Mouse (Mus musculus) spleen, adult 2 months (tissue): ENCODE data around the gene Akap6.

Experiments
- CTCF ChIP-seq: fragments of 200-500 bp; IDR thresholded peaks from 2 replicates; pipeline ENCODE4 v1.5.1; 2011; ENCODE audit warnings: mild to moderate bottlenecking, inconsistent platforms; ENCODE audit not compliant: insufficient read depth, insufficient read length, insufficient replicate concordance; ENCODE audit errors: extremely low read depth
- POLR2A ChIP-seq: fragments of 200-500 bp; IDR thresholded peaks from 2 replicates; pipeline ENCODE4 v1.6.1; 2011; ENCODE audit warnings: low read depth, low read length, inconsistent platforms

DNA sequence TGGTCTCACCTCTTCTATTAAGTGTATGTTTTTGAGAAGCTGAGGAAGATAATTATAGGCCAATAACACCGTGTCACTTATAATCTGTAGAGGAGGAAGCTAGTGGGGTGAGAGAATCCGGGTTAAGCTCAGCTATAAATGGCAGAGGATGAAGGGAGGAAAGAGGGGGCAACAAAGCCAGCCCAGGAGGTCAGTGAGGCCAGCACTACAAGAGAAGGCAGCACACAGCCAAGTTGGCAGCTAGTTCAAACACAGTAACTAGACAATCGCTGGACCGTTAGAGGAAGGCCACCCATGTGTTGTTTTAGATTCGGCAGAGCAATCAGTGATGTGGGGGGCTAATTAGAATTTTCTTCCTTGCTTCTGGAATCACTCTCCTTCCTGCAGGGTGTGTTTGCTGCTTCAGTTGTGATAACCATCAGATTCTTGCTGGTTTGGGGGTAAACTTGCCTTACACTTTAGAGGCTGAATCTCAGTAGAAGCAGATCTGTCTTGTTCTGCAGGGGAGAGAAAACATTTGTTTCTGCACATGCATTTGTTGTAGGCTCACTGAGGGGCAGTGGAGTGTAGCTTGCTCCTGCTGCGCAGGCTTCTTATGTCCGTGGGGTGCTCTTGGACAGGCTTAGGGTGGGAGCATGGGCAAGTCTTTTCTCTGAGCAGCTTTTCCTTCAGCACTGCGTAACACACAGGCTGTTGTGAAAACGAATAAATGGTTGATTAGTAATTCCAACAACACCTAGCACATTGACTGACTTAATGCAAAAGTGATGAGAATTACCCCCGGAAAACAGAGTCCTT lies 27.4 kb downstream of the Akap6 start:
- TF ChIP-seq POLR2A (no peak), CTCF (no peak)
